Mouse (Mus musculus): Measurements from ENCODE around the gene Stard3. TPM values are rescaled to one million over a fixed set of nuclear protein-coding genes. Genes with fewer than 3 reads are reported as not detected.

The Stard3 gene
- polyA plus RNA-seq, 1 experiment: 25.8 TPM

- no peak for TF ChIP-seq POLR2AphosphoS2 (IDR thresholded peaks at IDR 0.05; ENCODE audit: insufficient read length, low read depth)
- TF ChIP-seq E2F4 (IDR thresholded peaks at IDR 0.05; ENCODE audit: insufficient read depth): no peak
- TF ChIP-seq POLR2A (IDR thresholded peaks at IDR 0.05; ENCODE audit: insufficient read length, low read depth): no peak
- TF ChIP-seq REST (IDR thresholded peaks at IDR 0.05; ENCODE audit: insufficient read depth, insufficient read length): no peak
- TF ChIP-seq SRF (IDR thresholded peaks at IDR 0.05; ENCODE audit: control insufficient read depth, insufficient read length, low read depth): no peak
- no peak for TF ChIP-seq TCF3 (IDR thresholded peaks at IDR 0.05; ENCODE audit: insufficient read length, low read depth)
- no peak for TF ChIP-seq MYOD1 (IDR thresholded peaks at IDR 0.05; ENCODE audit: control insufficient read depth in 1 of 3, insufficient read length in 2 of 3, low read depth in 2 of 3)
- no peak for TF ChIP-seq CEBPB (IDR thresholded peaks at IDR 0.05; ENCODE audit: insufficient read depth, poor library complexity, severe bottlenecking)
- TF ChIP-seq MYOG (IDR thresholded peaks at IDR 0.05; ENCODE audit: control insufficient read depth in 1 of 3, insufficient read depth in 1 of 3, insufficient read length in 2 of 3, low read depth in 2 of 3): no peak
- no peak for TF ChIP-seq USF1 (IDR thresholded peaks at IDR 0.05; ENCODE audit: low read depth)
- TF ChIP-seq MAX (IDR thresholded peaks at IDR 0.05; ENCODE audit: low read depth): no peak
- no peak for TF ChIP-seq TCF12 (IDR thresholded peaks at IDR 0.05; ENCODE audit: insufficient read depth, poor library complexity, severe bottlenecking)
- no peaks in the 10 kb centered on the region for H3K79me2 ChIP-seq (ENCODE audit: control insufficient read depth, insufficient read depth)
- no peaks in the 10 kb centered on the region for H3K27me3 ChIP-seq (ENCODE audit: control insufficient read depth, insufficient read depth, insufficient read length)
- H3K36me3 ChIP-seq (ENCODE audit: control insufficient read depth, insufficient read depth): no peaks in the 10 kb centered on the region
- H3K4me2 ChIP-seq (ENCODE audit: low read depth): peak overlapping the region; percentile 27
- no peak overlapping the region for H3ac ChIP-seq (ENCODE audit: control insufficient read depth, insufficient read length)
- no peak overlapping the region for H3K4me3 ChIP-seq
Measured at GRCm38 (mm10) chr11:98395041-98395440, 36.9 kb downstream of the Stard3 start.

DNA sequence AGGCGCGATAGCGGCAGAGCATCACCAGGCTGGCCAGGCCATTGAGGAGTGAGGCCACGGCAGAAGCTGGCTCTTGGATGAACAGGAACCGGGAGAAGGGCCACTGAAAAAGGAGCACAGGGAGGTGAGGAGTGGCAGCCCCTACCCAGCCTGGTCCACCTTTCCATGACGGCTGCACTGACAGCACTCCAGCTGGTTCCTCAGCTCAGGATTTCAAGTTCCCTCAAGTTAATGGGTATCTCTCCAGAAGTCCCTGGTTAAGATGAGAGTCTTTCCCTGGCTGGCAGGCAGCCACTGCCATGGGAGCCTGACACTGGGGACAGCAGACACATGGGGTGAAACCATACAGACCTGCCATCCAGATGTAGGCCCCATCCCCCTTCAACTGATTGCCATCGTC, 39.8 kb downstream of the Stard3 start:
- TF ChIP-seq E2F4 (IDR thresholded peaks at IDR 0.05; ENCODE audit: insufficient read depth) (no peak), USF1 (IDR thresholded peaks at IDR 0.05; ENCODE audit: low read depth) (no peak), MAX (IDR thresholded peaks at IDR 0.05; ENCODE audit: low read depth) (no peak), MYOD1 (IDR thresholded peaks at IDR 0.05; ENCODE audit: control insufficient read depth in 1 of 3, insufficient read length in 2 of 3, low read depth in 2 of 3) (no peak), POLR2AphosphoS2 (IDR thresholded peaks at IDR 0.05; ENCODE audit: insufficient read length, low read depth) (no peak), CEBPB (IDR thresholded peaks at IDR 0.05; ENCODE audit: insufficient read depth, poor library complexity, severe bottlenecking) (no peak), SRF (IDR thresholded peaks at IDR 0.05; ENCODE audit: control insufficient read depth, insufficient read length, low read depth) (no peak), MYOG (IDR thresholded peaks at IDR 0.05; ENCODE audit: control insufficient read depth in 1 of 3, insufficient read depth in 1 of 3, insufficient read length in 2 of 3, low read depth in 2 of 3) (no peak), TCF12 (IDR thresholded peaks at IDR 0.05; ENCODE audit: insufficient read depth, poor library complexity, severe bottlenecking) (no peak), TCF3 (IDR thresholded peaks at IDR 0.05; ENCODE audit: insufficient read length, low read depth) (no peak)
- Histone ChIP-seq H3K4me2 (ENCODE audit: low read depth) (no peak overlapping the region), H3K36me3 (ENCODE audit: control insufficient read depth, insufficient read depth) (no peaks in the 10 kb centered on the region)

GRCm38 (mm10) chr11:98400161-98400726, 42.1 kb downstream of the Stard3 start, which contains the start of gene Pgap3:
TSS of gene Pgap3 (minus strand) at chr11:98400490.
- TF ChIP-seq POLR2AphosphoS2 (IDR thresholded peaks at IDR 0.05; ENCODE audit: insufficient read length, low read depth) (peak; percentile 74), SRF (IDR thresholded peaks at IDR 0.05; ENCODE audit: control insufficient read depth, insufficient read length, low read depth) (no peak), E2F4 (IDR thresholded peaks at IDR 0.05; ENCODE audit: insufficient read depth) (peak; percentile 70), POLR2A (IDR thresholded peaks at IDR 0.05; ENCODE audit: insufficient read length, low read depth) (peak; percentile 72), CEBPB (IDR thresholded peaks at IDR 0.05; ENCODE audit: insufficient read depth, poor library complexity, severe bottlenecking) (no peak)
- H3K27me3 ChIP-seq (ENCODE audit: control insufficient read depth, insufficient read depth, insufficient read length): no peaks in the 10 kb centered on the region
- no peak within 1 kb of the TSS for H3ac ChIP-seq (ENCODE audit: control insufficient read depth, insufficient read length)
- no peaks in the 10 kb centered on the region for H3K36me3 ChIP-seq (ENCODE audit: control insufficient read depth, insufficient read depth)
- peak within 1 kb of the TSS; percentile 94 for H3K4me2 ChIP-seq (ENCODE audit: low read depth)
- H3K79me2 ChIP-seq (ENCODE audit: control insufficient read depth, insufficient read depth): no peaks in the 10 kb centered on the region
- peak within 1 kb of the TSS; percentile 26 for H3K4me3 ChIP-seq

More for the DNA sequence above, 39.8 kb downstream of the Stard3 start:
- H3K79me2 ChIP-seq (ENCODE audit: control insufficient read depth, insufficient read depth): no peaks in the 10 kb centered on the region
- no peak overlapping the region for H3K4me3 ChIP-seq
- H3K27me3 ChIP-seq (ENCODE audit: control insufficient read depth, insufficient read depth, insufficient read length): no peaks in the 10 kb centered on the region
- no peak overlapping the region for H3ac ChIP-seq (ENCODE audit: control insufficient read depth, insufficient read length)

DNA sequence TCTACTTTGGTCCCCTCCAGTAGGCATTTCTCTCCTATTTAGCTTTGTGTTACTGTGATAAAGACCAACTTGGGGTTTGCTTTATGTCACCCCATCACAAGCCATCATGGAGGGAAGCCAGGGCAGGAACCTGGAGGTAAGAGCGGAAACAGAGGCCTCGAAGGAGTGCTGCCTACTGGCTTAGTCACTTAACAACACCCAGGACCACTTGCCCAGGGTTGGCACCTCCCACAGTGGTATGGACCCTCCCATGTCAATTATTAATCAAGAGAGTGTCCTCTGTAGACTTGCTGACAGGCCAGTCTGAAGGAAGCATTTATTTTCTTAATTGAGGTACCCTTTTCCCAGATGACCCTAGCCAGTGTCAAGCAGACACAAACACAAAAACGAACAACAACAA, 42.6 kb downstream of the Stard3 start:
- no peaks in the 10 kb centered on the region for H3K36me3 ChIP-seq (ENCODE audit: control insufficient read depth, insufficient read depth)
- H3K4me3 ChIP-seq: peak overlapping the region; percentile 26
- TF ChIP-seq MYOD1 (IDR thresholded peaks at IDR 0.05; ENCODE audit: control insufficient read depth in 1 of 3, insufficient read length in 2 of 3, low read depth in 2 of 3): no peak
- H3K79me2 ChIP-seq (ENCODE audit: control insufficient read depth, insufficient read depth): no peaks in the 10 kb centered on the region
- H3K4me2 ChIP-seq (ENCODE audit: low read depth): peak overlapping the region; percentile 94
- no peak overlapping the region for H3ac ChIP-seq (ENCODE audit: control insufficient read depth, insufficient read length)
- H3K27me3 ChIP-seq (ENCODE audit: control insufficient read depth, insufficient read depth, insufficient read length): no peaks in the 10 kb centered on the region

DNA sequence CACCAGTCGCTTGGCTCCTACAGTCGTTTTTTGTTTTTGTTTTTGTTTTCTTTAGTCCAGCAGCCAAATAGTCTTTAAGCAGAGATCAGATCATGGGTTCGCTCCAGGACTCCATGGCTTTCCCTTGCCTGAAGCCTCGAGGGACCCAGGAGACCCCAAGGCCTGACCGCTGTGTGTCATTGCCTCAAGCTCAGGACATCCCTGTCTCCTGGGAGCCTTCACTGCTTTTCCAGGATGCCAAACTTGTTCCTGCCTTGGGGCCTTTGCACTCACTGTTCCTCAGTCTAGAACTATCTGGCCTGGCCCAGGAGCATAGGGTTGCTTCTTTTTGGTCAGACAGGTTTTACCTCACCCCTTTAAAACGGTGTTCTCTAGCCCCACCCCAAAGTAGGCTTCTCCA, 48.5 kb downstream of the Stard3 start:
- TF ChIP-seq MYOG (IDR thresholded peaks at IDR 0.05; ENCODE audit: control insufficient read depth in 1 of 3, insufficient read depth in 1 of 3, insufficient read length in 2 of 3, low read depth in 2 of 3): no peak
- TF ChIP-seq CEBPB (IDR thresholded peaks at IDR 0.05; ENCODE audit: insufficient read depth, poor library complexity, severe bottlenecking): no peak
- no peak for TF ChIP-seq USF1 (IDR thresholded peaks at IDR 0.05; ENCODE audit: low read depth)
- no peak for TF ChIP-seq POLR2AphosphoS2 (IDR thresholded peaks at IDR 0.05; ENCODE audit: insufficient read length, low read depth)
- no peak for TF ChIP-seq TCF12 (IDR thresholded peaks at IDR 0.05; ENCODE audit: insufficient read depth, poor library complexity, severe bottlenecking)
- TF ChIP-seq SRF (IDR thresholded peaks at IDR 0.05; ENCODE audit: control insufficient read depth, insufficient read length, low read depth): no peak
- TF ChIP-seq E2F4 (IDR thresholded peaks at IDR 0.05; ENCODE audit: insufficient read depth): no peak
- TF ChIP-seq MYOD1 (IDR thresholded peaks at IDR 0.05; ENCODE audit: control insufficient read depth in 1 of 3, insufficient read length in 2 of 3, low read depth in 2 of 3): no peak
- no peak for TF ChIP-seq MAX (IDR thresholded peaks at IDR 0.05; ENCODE audit: low read depth)
- no peak for TF ChIP-seq TCF3 (IDR thresholded peaks at IDR 0.05; ENCODE audit: insufficient read length, low read depth)
- TF ChIP-seq REST (IDR thresholded peaks at IDR 0.05; ENCODE audit: insufficient read depth, insufficient read length): no peak
- no peak for TF ChIP-seq POLR2A (IDR thresholded peaks at IDR 0.05; ENCODE audit: insufficient read length, low read depth)
- no peaks in the 10 kb centered on the region for H3K36me3 ChIP-seq (ENCODE audit: control insufficient read depth, insufficient read depth)
- no peaks in the 10 kb centered on the region for H3K27me3 ChIP-seq (ENCODE audit: control insufficient read depth, insufficient read depth, insufficient read length)
- H3K79me2 ChIP-seq (ENCODE audit: control insufficient read depth, insufficient read depth): no peaks in the 10 kb centered on the region
- no peak overlapping the region for H3K4me3 ChIP-seq
- H3ac ChIP-seq (ENCODE audit: control insufficient read depth, insufficient read length): no peak overlapping the region
- no peak overlapping the region for H3K4me2 ChIP-seq (ENCODE audit: low read depth)
